Mouse (Mus musculus): Measurements from ENCODE around the gene Tas2r102.

DNA sequence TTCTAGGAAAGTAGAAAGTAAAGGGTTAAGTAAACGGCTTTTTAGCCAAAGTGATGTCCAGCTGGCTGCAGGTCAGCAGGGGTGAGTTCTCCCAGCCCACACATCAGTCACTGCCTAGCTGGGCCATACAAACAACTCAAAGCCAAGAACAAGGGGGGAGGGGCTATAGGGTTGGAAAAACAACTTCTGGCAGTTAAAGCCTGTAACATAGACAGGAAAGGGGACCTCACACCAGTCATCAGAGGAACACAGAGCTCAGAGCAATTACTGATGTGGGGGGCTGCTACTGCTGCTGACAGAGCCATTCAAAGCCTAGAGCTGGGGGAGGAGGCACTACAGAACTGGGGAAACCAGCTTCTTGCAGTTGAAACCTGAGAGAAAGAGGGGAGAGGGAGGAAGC lies 33.5 kb downstream of the Tas2r102 start:
- TF ChIP-seq POLR2A (IDR thresholded peaks at IDR 0.05; ENCODE audit: control insufficient read depth, extremely low read depth, insufficient read depth, low read length, poor library complexity) (no peak), CTCF (IDR thresholded peaks at IDR 0.05; ENCODE audit: borderline replicate concordance, control insufficient read depth, extremely low read depth, insufficient read depth, low read length, poor library complexity) (no peak)
